Comparison of ENCODE assay signal across 13 mouse cellular contexts in the genomic region with DNA sequence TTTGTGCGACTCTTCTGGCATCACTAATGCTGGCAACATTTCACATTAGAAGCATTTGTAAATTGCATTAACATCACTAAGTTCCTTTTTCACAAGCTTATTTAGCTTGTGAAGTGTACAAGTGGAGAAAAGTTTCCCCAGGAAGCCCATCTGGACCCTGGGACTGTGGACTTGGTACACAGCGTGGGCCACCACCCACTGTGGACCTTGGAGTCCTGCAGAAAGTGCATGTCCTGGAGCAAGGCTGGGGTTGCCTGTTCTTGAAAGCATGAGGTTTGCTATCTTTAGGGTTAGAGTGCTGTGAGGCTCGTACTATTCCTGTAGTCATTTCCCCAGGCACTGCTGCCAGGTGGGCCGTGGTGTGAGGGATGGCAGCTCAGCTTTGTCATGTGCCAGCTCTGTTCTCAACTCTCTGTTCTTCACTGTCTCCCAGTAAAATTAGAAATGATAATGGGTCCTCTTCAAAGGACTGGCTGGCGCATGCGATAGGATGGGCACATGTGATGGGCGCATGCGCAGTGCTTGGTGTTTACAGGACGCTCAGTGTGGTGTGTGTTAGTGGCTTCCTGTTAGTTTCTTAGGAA.
A peak's percentile ranks its signal among the peaks of the same experiment; 100 is the strongest.
DNase-seq lines count a peak whose midpoint lies in the region; ATAC-seq lines count a peak whose summit lies in the region.
"Had no signal": no experiment of that assay in that cellular context is flagged by ENCODE, and none has a peak within 500 bp of the region (broad histone marks: within the 10 kb centered on the region; RNA-seq: fewer than 3 reads in every experiment).

No protein-coding gene starts in this region.

- no peaks in the 10 kb centered on the region for H3K36me3 ChIP-seq in heart, embryonic 11.5 days (ENCODE audit: control insufficient read depth, insufficient read depth, low read length)
- no peaks in the 10 kb centered on the region for H3K36me3 ChIP-seq in forebrain, embryonic 11.5 days (ENCODE audit: control insufficient read depth, insufficient read depth, low read length)
- H3K36me3 ChIP-seq: embryonic facial prominence, embryonic 13.5 days; limb, embryonic 12.5 days had no signal

- H3K27ac ChIP-seq in heart, embryonic 11.5 days (ENCODE audit: low read depth, low read length), result no peak overlapping the region
- H3K27ac ChIP-seq in forebrain, embryonic 11.5 days (ENCODE audit: low read depth, low read length), result no peak overlapping the region
- H3K27ac ChIP-seq: embryonic facial prominence, embryonic 13.5 days; limb, embryonic 12.5 days had no signal

- H3K4me3 ChIP-seq in heart, embryonic 11.5 days (ENCODE audit: low read depth, low read length), result no peak overlapping the region
- no peak overlapping the region for H3K4me3 ChIP-seq in forebrain, embryonic 11.5 days (ENCODE audit: low read depth, low read length)
- H3K4me3 ChIP-seq: embryonic facial prominence, embryonic 13.5 days; limb, embryonic 12.5 days; megakaryocyte, embryonic 14.5 days had no signal

- H3K4me2 ChIP-seq in heart, embryonic 11.5 days, result no peak overlapping the region
- no peak overlapping the region for H3K4me2 ChIP-seq in forebrain, embryonic 11.5 days (ENCODE audit: low read depth, low read length, severe bottlenecking)
- H3K4me2 ChIP-seq: embryonic facial prominence, embryonic 13.5 days; limb, embryonic 12.5 days had no signal

- ATAC-seq in heart, embryonic 11.5 days (replicated peaks; ENCODE audit: insufficient number of reproducible peaks, low FRiP score, low TSS enrichment), result no peak
- ATAC-seq in forebrain, embryonic 11.5 days (replicated peaks; ENCODE audit: low FRiP score), result no peak

- H3K9ac ChIP-seq in heart, embryonic 11.5 days (ENCODE audit: low read depth, low read length), result no peak overlapping the region
- H3K9ac ChIP-seq in forebrain, embryonic 11.5 days (ENCODE audit: low read length), result no peak overlapping the region
- H3K9ac ChIP-seq: embryonic facial prominence, embryonic 13.5 days; limb, embryonic 12.5 days had no signal

- no peaks in the 10 kb centered on the region for H3K27me3 ChIP-seq in heart, embryonic 11.5 days (ENCODE audit: control insufficient read depth, insufficient read depth, low read length)
- no peaks in the 10 kb centered on the region for H3K27me3 ChIP-seq in forebrain, embryonic 11.5 days (ENCODE audit: control insufficient read depth, insufficient read depth, low read length)
- H3K27me3 ChIP-seq: embryonic facial prominence, embryonic 13.5 days; limb, embryonic 12.5 days had no signal

- no peaks in the 10 kb centered on the region for H3K4me1 ChIP-seq in heart, embryonic 11.5 days (ENCODE audit: control insufficient read depth, insufficient read depth, low read length)
- H3K4me1 ChIP-seq in forebrain, embryonic 11.5 days (replicated peaks; ENCODE audit: control insufficient read depth, insufficient read depth, low read length), result no peaks in the 10 kb centered on the region
- H3K4me1 ChIP-seq: megakaryocyte, embryonic 14.5 days had no signal

- peak; percentile 61 to 83 for DNase-seq in heart, adult 18-20 months
- DNase-seq in right cerebral cortex, adult 18-20 months, result peak; percentile 70
- no peak for DNase-seq in right cerebral cortex, postnatal 4 days
- DNase-seq in left cerebral cortex, adult 8-10 months (ENCODE audit: low spot score in 2 of 2), result peak; percentile 20 to 69
- no peak for DNase-seq in thymus, postnatal 4 days
- DNase-seq in forebrain, embryonic 11.5 days (ENCODE audit: low spot score), result no peak
- DNase-seq in urinary bladder, postnatal 36 days (ENCODE audit: low spot score in 2 of 2), result no peak
- DNase-seq: cerebellum, postnatal 14 days; lung, adult 18-20 months had no signal

- 88% methylated on average over 9 of the region's 9 CpGs for WGBS in heart, embryonic 11.5 days (ENCODE audit: insufficient replicate concordance)
- WGBS in forebrain, embryonic 11.5 days, result 93% methylated on average over 9 of the region's 9 CpGs

- no peaks in the 10 kb centered on the region for H3K9me3 ChIP-seq in heart, embryonic 11.5 days (replicated peaks; ENCODE audit: control insufficient read depth, low read length)
- no peaks in the 10 kb centered on the region for H3K9me3 ChIP-seq in forebrain, embryonic 11.5 days (ENCODE audit: control insufficient read depth, low read length)
- H3K9me3 ChIP-seq: embryonic facial prominence, embryonic 13.5 days; limb, embryonic 12.5 days; megakaryocyte, embryonic 14.5 days had no signal

Comparison
In these comparisons a context has a peak if more than half of its experiments do, and no peak if none do; other contexts are left out.
1. DNase-seq: peak in heart, adult 18-20 months (2 of 2), right cerebral cortex, adult 18-20 months (single experiment) and left cerebral cortex, adult 8-10 months (2 of 2); none in right cerebral cortex, postnatal 4 days (single experiment), thymus, postnatal 4 days (single experiment), forebrain, embryonic 11.5 days (single experiment) and urinary bladder, postnatal 36 days (0 of 2).